Mouse (Mus musculus): ENCODE data around the gene Ccnd1. TPM values are rescaled to one million over a fixed set of nuclear protein-coding genes. Genes with fewer than 3 reads are reported as not detected.
"Not testable (repeated sequence)": the region's sequence is repeated elsewhere in the genome, so short reads cannot be mapped to it uniquely, and the experiment has no call there.

The Ccnd1 gene
- polyA plus RNA-seq, 1 experiment, result 106 TPM

- 0 out of 2 replicates have a peak, but pooled peaks cover 3% of the 10 kb centered on the region for H3K4me1 ChIP-seq (ENCODE audit: control insufficient read depth, insufficient read depth, low read length)
- H3K4me3 ChIP-seq (replicated peaks; ENCODE audit: extremely low read depth, low read depth, low read length), result peak within 1 kb of the TSS; percentile 98
- WGBS, result 1% methylated on average over 55 of the region's 55 CpGs
- TF ChIP-seq POLR2A (IDR thresholded peaks at IDR 0.05; ENCODE audit: borderline replicate concordance, extremely low read depth, low read depth, low read length) (peak; percentile 80; the same call in 1 of the 2 replicates), CTCF (IDR thresholded peaks at IDR 0.05; ENCODE audit: insufficient read depth, low read length) (no peak)
- peak; percentile 88 for DNase-seq
Observed at GRCm38 (mm10) chr7:144914948-144915750, 24.6 kb downstream of the Ccnd1 start, which contains the start of gene LTO1. Gene LTO1 (plus strand): TSS chr7:144915100.

GRCm38 (mm10) chr7:144914296-144914947 lies 25.3 kb downstream of the Ccnd1 start:
- H3K4me3 ChIP-seq (replicated peaks; ENCODE audit: extremely low read depth, low read depth, low read length), result peak overlapping the region; percentile 98
- peak; percentile 14 for DNase-seq
- H3K4me1 ChIP-seq (ENCODE audit: control insufficient read depth, insufficient read depth, low read length), result 0 out of 2 replicates have a peak, but pooled peaks cover 3% of the 10 kb centered on the region
- no peak for TF ChIP-seq POLR2A (IDR thresholded peaks at IDR 0.05; ENCODE audit: borderline replicate concordance, extremely low read depth, low read depth, low read length)
- 0 out of 2 replicates have a peak, but pooled peaks have one; percentile 7 for TF ChIP-seq CTCF (IDR thresholded peaks at IDR 0.05; ENCODE audit: insufficient read depth, low read length)
- WGBS, result 6% methylated on average over 17 of the region's 17 CpGs

GRCm38 (mm10) chr7:144912897-144913296 lies 26.8 kb downstream of the Ccnd1 start:
- WGBS, result 82% methylated on average over 4 of the region's 4 CpGs
- DNase-seq, result no peak
- TF ChIP-seq POLR2A (IDR thresholded peaks at IDR 0.05; ENCODE audit: borderline replicate concordance, extremely low read depth, low read depth, low read length) (no peak), CTCF (IDR thresholded peaks at IDR 0.05; ENCODE audit: insufficient read depth, low read length) (no peak)
- Histone ChIP-seq H3K4me3 (replicated peaks; ENCODE audit: extremely low read depth, low read depth, low read length) (no peak overlapping the region), H3K4me1 (ENCODE audit: control insufficient read depth, insufficient read depth, low read length) (0 out of 2 replicates have a peak, but pooled peaks cover 3% of the 10 kb centered on the region)

GRCm38 (mm10) chr7:144911121-144911520 lies 28.6 kb downstream of the Ccnd1 start:
- Histone ChIP-seq H3K4me1 (ENCODE audit: control insufficient read depth, insufficient read depth, low read length) (0 out of 2 replicates have a peak, but pooled peaks cover 3% of the 10 kb centered on the region), H3K4me3 (replicated peaks; ENCODE audit: extremely low read depth, low read depth, low read length) (no peak overlapping the region)
- DNase-seq, result no peak
- TF ChIP-seq CTCF (IDR thresholded peaks at IDR 0.05; ENCODE audit: insufficient read depth, low read length), result no peak
- no peak for TF ChIP-seq POLR2A (IDR thresholded peaks at IDR 0.05; ENCODE audit: borderline replicate concordance, extremely low read depth, low read depth, low read length)
- 80% methylated on average over 1 of the region's 1 CpGs for WGBS

- H3K4me3 ChIP-seq (replicated peaks; ENCODE audit: extremely low read depth, low read depth, low read length), result no peak overlapping the region
- DNase-seq, result no peak
- TF ChIP-seq CTCF (IDR thresholded peaks at IDR 0.05; ENCODE audit: insufficient read depth, low read length) (no peak), POLR2A (IDR thresholded peaks at IDR 0.05; ENCODE audit: borderline replicate concordance, extremely low read depth, low read depth, low read length) (no peak)
- no peaks in the 10 kb centered on the region for H3K4me1 ChIP-seq (ENCODE audit: control insufficient read depth, insufficient read depth, low read length)
- 35% methylated on average over 7 of the region's 7 CpGs for WGBS
Observed at GRCm38 (mm10) chr7:144908705-144909104, 31.0 kb downstream of the Ccnd1 start.

- no peak overlapping the region for H3K4me3 ChIP-seq (replicated peaks; ENCODE audit: extremely low read depth, low read depth, low read length)
- TF ChIP-seq POLR2A (IDR thresholded peaks at IDR 0.05; ENCODE audit: borderline replicate concordance, extremely low read depth, low read depth, low read length), result no peak
- no peak for TF ChIP-seq CTCF (IDR thresholded peaks at IDR 0.05; ENCODE audit: insufficient read depth, low read length)
- 9% methylated on average over 8 of the region's 8 CpGs for WGBS
- no peak for DNase-seq
- no peaks in the 10 kb centered on the region for H3K4me1 ChIP-seq (ENCODE audit: control insufficient read depth, insufficient read depth, low read length)
Observed at GRCm38 (mm10) chr7:144907793-144908192, 31.9 kb downstream of the Ccnd1 start.

GRCm38 (mm10) chr7:144906708-144907397 lies 32.9 kb downstream of the Ccnd1 start:
- Histone ChIP-seq H3K4me3 (replicated peaks; ENCODE audit: extremely low read depth, low read depth, low read length) (no peak overlapping the region), H3K4me1 (ENCODE audit: control insufficient read depth, insufficient read depth, low read length) (no peaks in the 10 kb centered on the region)
- DNase-seq, result peak; percentile 50
- WGBS, result 10% methylated on average over 28 of the region's 28 CpGs
- TF ChIP-seq POLR2A (IDR thresholded peaks at IDR 0.05; ENCODE audit: borderline replicate concordance, extremely low read depth, low read depth, low read length) (no peak), CTCF (IDR thresholded peaks at IDR 0.05; ENCODE audit: insufficient read depth, low read length) (peak; percentile 72)

- not testable (repeated sequence) for H3K4me3 ChIP-seq (replicated peaks; ENCODE audit: extremely low read depth, low read depth, low read length); DNase-seq; H3K4me1 ChIP-seq (ENCODE audit: control insufficient read depth, insufficient read depth, low read length)
- 89% methylated on average over 3 of the region's 3 CpGs for WGBS
Observed at GRCm38 (mm10) chr7:144905514-144905913, 34.2 kb downstream of the Ccnd1 start.

GRCm38 (mm10) chr7:144898506-144898905 lies 41.2 kb downstream of the Ccnd1 start:
- TF ChIP-seq POLR2A (IDR thresholded peaks at IDR 0.05; ENCODE audit: borderline replicate concordance, extremely low read depth, low read depth, low read length), result no peak
- Histone ChIP-seq H3K4me1 (ENCODE audit: control insufficient read depth, insufficient read depth, low read length) (peaks cover 6% of the 10 kb centered on the region), H3K4me3 (replicated peaks; ENCODE audit: extremely low read depth, low read depth, low read length) (no peak overlapping the region)
- DNase-seq, result no peak
- 78% methylated on average over 6 of the region's 6 CpGs for WGBS
